Mouse (Mus musculus) testis, adult 2 months (tissue): Measurements from ENCODE around the gene Gm11034.

Experiments
- CTCF ChIP-seq: fragments of 200-500 bp; IDR thresholded peaks from 2 replicates; pipeline ENCODE4 v1.5.1; 2012; ENCODE audit warnings: low read depth, mild to moderate bottlenecking, inconsistent platforms, low read length, moderate library complexity; ENCODE audit not compliant: control insufficient read depth, insufficient read depth, insufficient replicate concordance
- POLR2A ChIP-seq: fragments of 200-500 bp; IDR thresholded peaks from 2 replicates; pipeline ENCODE4 v1.6.1; 2012; ENCODE audit warnings: low read depth, mild to moderate bottlenecking, inconsistent platforms, low read length, moderate library complexity; ENCODE audit not compliant: control insufficient read depth

GRCm38 (mm10) chr8:72169098-72169668 is 44.3 kb downstream of the Gm11034 start:
- TF ChIP-seq CTCF, result no peak
- TF ChIP-seq POLR2A, result no peak
